Mouse (Mus musculus) Patski (cell line): Measurements from ENCODE around the gene Itpkb. TPM values are rescaled to one million over a fixed set of nuclear protein-coding genes. Genes with fewer than 3 reads are reported as not detected.
A peak's percentile ranks its signal among the peaks of the same experiment; 100 is the strongest.

Source experiments
- ATAC-seq: fragments of 100-300 bp; one replicate; pipeline ENCODE4 v1.8.0; 2021
- CTCF ChIA-PET: fragments of 350-600 bp; sonication (Branson Sonifier 250); formaldehyde crosslinking; loops from one replicate; lab custom pipeline; 2022; ENCODE audit warnings: inconsistent platforms; lab: Charles Lee
- POLR2A ChIA-PET: fragments of 350-600 bp; sonication (Branson Sonifier 250); formaldehyde crosslinking; loops from one replicate; lab custom pipeline; 2022; ENCODE audit warnings: antibody characterized with exemption, inconsistent platforms; lab: Charles Lee
- DNase-seq: peaks from one replicate; pipeline ENCODE4 v3.0.0-alpha.2; 2011; ENCODE audit warnings: low read depth, low spot score
- H3K27me3 ChIP-seq: fragments of 371-371 bp; one replicate; pipeline ENCODE4 v1.5.1; 2021
- CTCF ChIP-seq: fragments of 100-300 bp; IDR thresholded peaks from one replicate; pipeline ENCODE4 v1.5.1; 2021
- in situ Hi-C: fragments of 300-500 bp; cut with MboI; formaldehyde crosslinking; loops from 3 replicates; pipeline ENCODE4 v1.11.1; 2018; ENCODE audit warnings: low pct_unique_long_range_greater_than_20kb, mixed read lengths
- polyA plus RNA-seq: library from polyadenylated mRNA; unstranded; gene quantifications from one replicate; pipeline ENCODE4 v1.2.3, GENCODE M21; 2021

The Itpkb gene
- 15.4 TPM for polyA plus RNA-seq

DNA sequence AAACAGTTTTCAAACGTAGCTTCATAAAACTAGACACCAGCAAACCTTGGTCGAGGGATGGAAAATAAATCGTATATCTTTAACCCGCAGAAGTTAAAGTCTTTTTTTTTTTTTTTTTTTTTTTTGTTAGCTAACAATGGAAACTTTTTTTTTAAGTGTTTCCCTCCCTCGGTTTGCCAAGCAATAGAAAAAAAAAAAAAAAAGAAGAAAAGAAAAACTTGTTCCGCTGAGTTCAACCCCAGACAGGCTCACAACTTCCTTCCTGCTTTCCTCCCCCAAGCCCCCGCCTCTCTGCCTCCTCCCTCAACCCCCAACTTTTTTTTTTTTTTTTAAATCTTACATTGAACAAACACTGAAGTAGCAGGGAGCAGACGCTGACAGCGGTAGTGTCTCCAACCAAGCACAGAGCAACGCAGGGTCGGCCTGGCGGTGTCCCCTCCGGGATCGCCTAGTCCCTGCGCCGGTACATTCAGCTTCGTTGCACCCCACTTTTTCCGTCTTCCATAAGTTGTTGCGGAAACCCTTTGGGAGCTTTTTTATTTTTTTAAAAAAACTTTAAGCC is at the start of gene Itpkb:
Itpkb (plus strand) TSS at position 341 of the 562 bp plus-strand sequence.
- peak; percentile 35 for ATAC-seq
- in situ Hi-C loops: no loop called here
- no peak for TF ChIP-seq CTCF
- POLR2A ChIA-PET: interaction anchor here (0.6 to 1.4 kb wide), 14 partner anchors 10 to 649 kb away, joined by 3 to 6 read pairs (median 4); no protein-coding TSS in a partner anchor
- H3K27me3 ChIP-seq: no peaks in the 10 kb centered on the region
- CTCF ChIA-PET: interaction anchor here (1.4 to 2.2 kb wide), 6 partner anchors 9 to 104 kb away, joined by 3 to 8 read pairs (median 4); no protein-coding TSS in a partner anchor
- DNase-seq: no peak

DNA sequence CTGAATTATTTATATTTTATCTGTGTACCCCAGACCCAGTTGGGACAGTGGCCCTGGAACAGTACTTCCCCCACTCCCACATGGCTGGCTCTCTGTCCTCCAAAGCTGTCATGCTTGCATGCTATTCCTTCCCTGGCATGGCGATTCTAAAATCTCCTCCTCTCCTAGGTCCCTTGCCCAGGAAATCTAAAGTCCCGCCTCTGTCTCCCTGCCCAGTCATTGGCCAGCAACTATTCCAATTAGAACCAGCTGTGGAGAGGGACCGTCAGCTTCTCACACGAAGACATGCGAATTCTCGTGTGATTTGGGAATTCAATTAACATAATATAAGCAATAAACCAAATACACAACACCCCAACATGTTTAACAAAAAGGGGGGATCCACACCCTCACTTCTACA is 47.7 kb upstream of the Itpkb start:
- CTCF ChIA-PET: no interaction called here
- ATAC-seq (no peak), DNase-seq (no peak)
- H3K27me3 ChIP-seq: no peaks in the 10 kb centered on the region
- TF ChIP-seq CTCF: no peak
- in situ Hi-C loops: no loop called here
- POLR2A ChIA-PET: no interaction called here

DNA sequence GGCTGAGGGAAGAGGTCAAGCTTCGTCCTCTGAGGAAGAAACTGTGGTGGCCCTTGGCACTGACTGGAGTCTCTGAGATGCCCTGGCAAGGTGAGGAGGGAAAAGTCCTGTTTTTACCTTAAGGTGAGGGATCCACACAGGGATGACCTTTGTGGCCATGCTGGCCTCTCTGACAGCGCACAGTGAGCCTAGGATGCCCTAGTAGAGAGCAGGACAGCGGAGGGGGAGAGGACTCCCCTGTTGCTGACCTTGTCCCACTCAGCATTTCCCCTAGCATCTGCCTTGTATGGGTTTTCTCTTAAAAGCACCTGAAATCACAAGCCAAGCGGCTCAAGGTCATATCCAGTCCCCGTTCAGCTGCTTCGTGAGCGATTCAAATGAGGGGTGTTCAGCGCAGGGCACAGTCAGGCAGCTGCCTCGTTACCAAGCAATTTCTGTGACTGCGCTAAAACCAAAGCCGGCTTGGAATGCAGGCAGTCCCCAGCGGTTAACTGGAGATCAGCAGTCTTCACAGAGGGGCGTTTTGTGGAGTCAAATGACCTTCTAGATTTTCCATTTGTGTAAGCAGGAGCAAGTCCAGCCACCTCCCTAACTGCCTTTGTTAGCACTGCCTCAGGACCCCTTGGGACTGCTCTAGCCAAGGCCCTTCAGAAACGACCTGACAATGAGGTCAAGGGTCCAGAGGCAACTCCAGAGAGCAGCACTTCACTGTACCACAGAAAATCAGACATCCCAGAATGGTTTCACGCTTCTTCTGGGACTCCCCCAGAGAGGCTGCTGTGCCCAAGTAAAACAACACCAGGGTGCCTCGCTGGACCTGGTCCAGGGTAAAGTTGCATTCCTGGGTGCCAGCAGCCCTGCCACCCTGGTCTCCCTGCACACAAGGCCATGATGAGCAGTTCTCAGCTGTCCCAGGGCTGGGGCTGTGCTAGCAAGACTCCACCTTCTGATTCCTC is 46.2 kb upstream of the Itpkb start:
- ATAC-seq: peak; percentile 62
- TF ChIP-seq CTCF: no peak
- in situ Hi-C loops: no loop called here
- no peaks in the 10 kb centered on the region for H3K27me3 ChIP-seq
- POLR2A ChIA-PET: no interaction called here
- DNase-seq: no peak
- CTCF ChIA-PET: interaction anchor here (0.8 to 1.4 kb wide), 3 partner anchors 10 to 102 kb away, joined by 3 to 7 read pairs (median 4); no protein-coding TSS in a partner anchor

DNA sequence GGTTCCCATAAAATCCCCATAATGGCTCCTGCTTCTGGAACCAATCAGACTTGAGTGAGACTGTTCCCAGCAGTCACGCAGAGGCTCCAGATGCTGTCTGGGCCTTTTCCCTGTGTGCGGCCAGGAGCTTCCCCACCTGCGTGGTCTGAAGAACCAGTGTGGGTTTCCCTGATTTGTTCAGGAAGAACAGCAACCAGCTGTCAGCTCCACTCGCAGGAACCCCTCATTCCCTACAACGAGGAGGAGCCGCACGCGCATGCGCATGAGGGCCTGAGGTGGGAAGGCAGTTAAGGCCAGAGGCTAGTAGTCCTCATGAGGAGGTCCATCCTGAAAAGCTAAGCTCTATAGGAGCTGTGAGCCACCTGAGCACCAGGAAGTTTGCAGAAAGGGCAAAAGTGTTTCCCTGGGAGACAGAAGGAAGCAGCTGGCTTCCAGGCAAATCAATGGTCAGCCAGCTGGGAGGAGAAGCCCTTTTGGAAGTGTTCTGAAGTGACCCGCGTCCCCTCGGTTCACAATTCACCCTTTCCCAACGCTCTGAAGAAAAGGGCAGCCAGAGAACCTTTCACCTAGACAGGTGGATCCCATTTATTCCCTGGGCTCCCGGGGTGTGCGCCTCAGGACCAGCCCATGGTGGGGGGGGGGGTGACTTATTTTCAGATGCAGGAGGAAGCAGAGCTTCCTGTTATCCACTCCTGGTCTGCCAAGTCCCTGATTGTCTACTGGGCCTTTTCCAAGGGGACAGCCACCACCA is 44.0 kb upstream of the Itpkb start:
- CTCF ChIA-PET: no interaction called here
- TF ChIP-seq CTCF: no peak
- no peaks in the 10 kb centered on the region for H3K27me3 ChIP-seq
- in situ Hi-C loops: no loop called here
- DNase-seq (no peak), ATAC-seq (no peak)
- POLR2A ChIA-PET: interaction anchor here (1.4 kb wide), 1 partner anchor 42 kb away, joined by 4 read pairs; no protein-coding TSS in a partner anchor

DNA sequence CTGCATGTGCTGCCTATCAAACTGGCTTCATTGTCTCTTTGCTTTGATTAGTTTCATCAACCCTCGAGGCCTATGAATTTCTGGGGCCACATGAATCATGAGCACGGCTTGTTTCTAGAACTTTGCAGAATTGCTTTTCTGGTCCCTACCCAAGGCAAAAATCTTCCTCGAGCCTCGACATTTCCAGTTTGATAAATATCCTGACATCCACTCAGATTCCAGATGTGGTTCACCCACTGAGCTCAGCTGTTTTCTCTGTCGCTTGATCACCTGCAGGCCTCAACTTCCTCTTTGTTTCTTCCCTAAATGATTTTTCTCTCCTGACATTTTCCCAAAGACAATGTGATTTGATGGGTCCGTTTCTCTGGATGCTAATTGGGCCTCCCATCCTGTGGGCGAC is 42.1 kb upstream of the Itpkb start:
- POLR2A ChIA-PET: interaction anchor here (0.6 kb wide), 1 partner anchor 42 kb away, joined by 6 read pairs; no protein-coding TSS in a partner anchor

DNA sequence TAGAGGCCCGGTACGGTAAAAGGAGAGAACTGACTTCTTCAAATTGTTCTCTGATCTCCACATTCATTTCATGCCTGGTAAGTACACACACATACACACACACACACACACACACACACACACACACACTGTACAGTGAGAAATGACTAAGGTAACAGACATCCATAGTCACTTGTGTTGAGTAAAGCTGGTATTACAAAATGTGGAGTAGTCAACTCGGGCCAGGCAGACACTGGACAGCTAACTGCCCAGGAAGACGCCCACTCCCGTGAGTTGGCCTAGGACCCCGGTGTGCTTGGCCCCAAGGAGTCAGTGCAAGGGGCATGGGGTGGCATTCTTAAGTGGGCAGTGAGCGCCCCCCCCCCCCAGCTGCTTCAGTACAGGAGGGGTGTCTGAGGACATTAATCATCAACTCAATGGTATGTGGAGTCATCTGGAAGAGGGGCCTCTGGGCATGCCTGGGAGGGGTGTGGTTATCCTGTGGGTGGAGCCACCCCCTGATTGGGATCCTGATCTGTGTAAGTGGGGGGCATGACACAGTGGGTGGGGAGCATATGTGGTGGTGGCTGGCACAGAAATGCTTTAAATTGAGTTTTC is 41.3 kb upstream of the Itpkb start:
- POLR2A ChIA-PET: interaction anchor here (0.6 kb wide), 2 partner anchors 41 to 69 kb away, joined by 3 read pairs; no protein-coding TSS in a partner anchor
- no peaks in the 10 kb centered on the region for H3K27me3 ChIP-seq
- CTCF ChIA-PET: no interaction called here
- TF ChIP-seq CTCF: no peak
- DNase-seq (no peak), ATAC-seq (peak; percentile 42)
- in situ Hi-C loops: no loop called here

More for the DNA sequence above, 42.1 kb upstream of the Itpkb start:
- TF ChIP-seq CTCF: no peak
- CTCF ChIA-PET: interaction anchor here (0.9 to 1.0 kb wide), 2 partner anchors 13 to 35 kb away, joined by 3 read pairs; no protein-coding TSS in a partner anchor
- no peak for ATAC-seq
- in situ Hi-C loops: no loop called here
- H3K27me3 ChIP-seq: no peaks in the 10 kb centered on the region
- DNase-seq: no peak

DNA sequence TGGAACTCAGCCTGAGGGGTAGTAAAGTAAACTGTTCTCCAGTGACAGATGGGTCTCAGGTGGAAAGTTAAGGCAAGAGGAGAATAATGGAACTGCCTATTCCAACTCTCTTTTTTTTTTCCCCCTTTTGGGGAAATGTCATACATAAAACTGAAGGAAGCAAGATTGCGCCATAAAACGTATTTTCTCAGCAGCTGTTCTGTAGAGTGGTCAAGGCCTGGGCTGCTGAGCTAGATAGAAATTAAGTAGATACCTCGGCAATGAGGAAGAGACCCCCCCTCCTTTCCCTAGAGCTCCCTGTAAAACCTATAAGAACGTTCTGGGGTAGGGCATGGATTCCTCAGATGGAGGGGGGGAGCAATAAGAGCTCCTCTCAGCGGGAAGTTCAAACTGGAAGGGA is 40.5 kb upstream of the Itpkb start:
- CTCF ChIA-PET: interaction anchor here (0.7 to 0.9 kb wide), 2 partner anchors 9 to 26 kb away, joined by 3 read pairs; partner anchors contain the start of gene Psen2
- DNase-seq (no peak), ATAC-seq (no peak)
- in situ Hi-C loops: no loop called here
- H3K27me3 ChIP-seq: no peaks in the 10 kb centered on the region
- TF ChIP-seq CTCF: no peak
- POLR2A ChIA-PET: interaction anchor here (0.6 kb wide), 2 partner anchors 29 to 40 kb away, joined by 3 to 4 read pairs; no protein-coding TSS in a partner anchor

DNA sequence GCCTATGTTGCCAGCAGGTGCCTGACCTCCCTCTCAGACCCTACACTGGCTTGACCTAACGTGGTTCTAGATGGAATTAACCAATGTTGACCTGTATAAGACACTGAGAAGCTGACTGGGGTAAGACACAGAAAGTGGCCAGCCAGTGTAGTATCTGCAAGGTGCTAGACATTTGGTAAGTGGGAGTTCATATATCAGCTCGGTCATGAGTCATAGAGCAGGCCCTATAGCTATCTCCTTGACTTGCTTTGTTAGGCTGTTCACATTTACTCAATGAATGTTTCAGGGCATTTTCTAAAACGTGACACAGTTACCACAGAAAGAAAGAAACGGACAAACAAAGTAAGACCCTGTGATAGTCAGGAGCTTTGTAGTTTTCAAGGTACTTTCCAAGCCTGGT is 39.9 kb upstream of the Itpkb start:
- TF ChIP-seq CTCF: no peak
- DNase-seq (no peak), ATAC-seq (no peak)
- in situ Hi-C loops: no loop called here
- POLR2A ChIA-PET: no interaction called here
- CTCF ChIA-PET: interaction anchor here (0.7 to 0.9 kb wide), 2 partner anchors 9 to 27 kb away, joined by 3 read pairs; partner anchors contain the start of gene Psen2
- H3K27me3 ChIP-seq: no peaks in the 10 kb centered on the region

DNA sequence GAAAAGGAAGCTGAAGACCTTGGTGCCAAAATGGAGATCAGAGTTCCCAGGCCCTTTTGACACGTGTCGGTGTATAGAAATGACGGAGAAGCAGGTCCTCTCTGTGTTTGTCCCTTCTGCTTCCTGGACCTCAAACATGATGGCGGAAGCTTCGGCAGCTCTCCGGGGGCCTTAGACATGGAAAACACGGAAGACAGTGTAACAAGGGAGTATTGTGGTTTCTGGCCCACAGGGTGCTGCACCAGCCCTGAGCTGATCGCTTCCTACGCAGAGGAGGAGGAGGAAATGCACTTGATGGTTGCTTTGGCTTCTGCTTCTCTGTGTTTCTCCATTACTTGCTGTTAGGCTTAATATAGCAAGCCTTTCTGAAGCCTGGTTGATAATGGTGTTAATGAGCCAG is 34.2 kb upstream of the Itpkb start:
- DNase-seq (no peak), ATAC-seq (no peak)
- POLR2A ChIA-PET: no interaction called here
- no peak for TF ChIP-seq CTCF
- in situ Hi-C loops: no loop called here
- H3K27me3 ChIP-seq: no peaks in the 10 kb centered on the region
- CTCF ChIA-PET: no interaction called here

DNA sequence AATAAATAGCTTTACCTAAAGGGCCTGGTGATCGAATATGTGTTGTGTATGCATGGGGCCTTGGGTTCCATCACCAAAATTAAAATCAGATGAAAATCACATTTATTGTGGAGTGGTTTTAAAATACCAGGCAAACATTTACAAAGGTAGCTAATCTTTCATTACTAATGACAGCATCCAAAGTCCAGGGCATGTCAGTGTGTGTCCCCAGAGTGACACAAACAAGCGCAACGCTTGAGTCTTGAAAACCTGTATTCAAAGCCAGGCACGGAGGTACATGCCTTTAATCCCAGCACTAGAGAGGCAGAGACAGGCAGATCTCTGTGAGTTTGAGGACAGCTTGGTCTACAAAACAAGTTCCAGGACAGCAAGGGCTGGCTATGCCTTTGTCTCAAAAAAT is 30.6 kb upstream of the Itpkb start:
- DNase-seq (no peak), ATAC-seq (no peak)
- TF ChIP-seq CTCF: no peak
- in situ Hi-C loops: no loop called here
- H3K27me3 ChIP-seq: no peaks in the 10 kb centered on the region
- CTCF ChIA-PET: no interaction called here
- POLR2A ChIA-PET: interaction anchor here (0.6 kb wide), 1 partner anchor 24 kb away, joined by 3 read pairs; no protein-coding TSS in a partner anchor
